Mouse (Mus musculus) MEL (cell line): ENCODE data around the gene Tnfrsf4. TPM values are rescaled to one million over a fixed set of nuclear protein-coding genes. Genes with fewer than 3 reads are reported as not detected.

Experiments
- DNase-seq: peaks from one replicate; pipeline ENCODE4 v3.0.0; 2011; ENCODE audit warnings: low read depth, low spot score
- H3K27ac ChIP-seq: 2 replicates; pipeline ENCODE4 v1.5.1; 2012; ENCODE audit warnings: low read depth, mild to moderate bottlenecking, control low read depth, low read length, moderate library complexity; ENCODE audit not compliant: control insufficient read depth
- H3K27me3 ChIP-seq, 2 experiments: fragments of 150-350 bp in 1 of 2; sonication (generic) in 1 of 2; 2 replicates each; pipeline ENCODE4 v1.6.1; 2012; ENCODE audit warnings: low read length in 2 of 2, mild to moderate bottlenecking in 2 of 2, improper control_type of control experiment in 1 of 2, moderate library complexity in 1 of 2; ENCODE audit not compliant: insufficient read depth in 2 of 2, control insufficient read depth in 1 of 2
- H3K36me3 ChIP-seq, 2 experiments: 2 replicates each; pipeline ENCODE4 v1.6.1; 2012 to 2014; ENCODE audit warnings: low read length in 2 of 2, improper control_type of control experiment in 1 of 2, inconsistent platforms in 1 of 2, mild to moderate bottlenecking in 1 of 2; ENCODE audit not compliant: insufficient read depth in 2 of 2, control insufficient read depth in 1 of 2
- H3K4me1 ChIP-seq, 2 experiments: fragments of 150-350 bp in 1 of 2; sonication (generic) in 1 of 2; 2 replicates each; pipeline ENCODE4 v1.6.1; 2012; ENCODE audit warnings: low read length in 2 of 2, improper control_type of control experiment in 1 of 2, mild to moderate bottlenecking in 1 of 2; ENCODE audit not compliant: insufficient read depth in 2 of 2, control insufficient read depth in 1 of 2
- H3K4me3 ChIP-seq, 2 experiments: fragments of 150-350 bp in 1 of 2; sonication (generic) in 1 of 2; 2 replicates each; pipeline ENCODE4 v1.5.1; 2012; ENCODE audit warnings: low read depth in 2 of 2, low read length in 2 of 2, mild to moderate bottlenecking in 2 of 2, moderate library complexity in 2 of 2, control low read depth in 1 of 2, improper control_type of control experiment in 1 of 2; ENCODE audit not compliant: control insufficient read depth in 1 of 2, insufficient read depth in 1 of 2
- H3K79me2 ChIP-seq: 2 replicates; pipeline ENCODE4 v1.6.1; 2012; ENCODE audit warnings: mild to moderate bottlenecking, low read length, moderate library complexity; ENCODE audit not compliant: control insufficient read depth, poor library complexity, insufficient read depth
- H3K9ac ChIP-seq: 2 replicates; pipeline ENCODE4 v1.6.1; 2012; ENCODE audit warnings: low read depth, mild to moderate bottlenecking, control low read depth, low read length, moderate library complexity; ENCODE audit not compliant: control insufficient read depth, poor library complexity, severe bottlenecking
- H3K9me3 ChIP-seq: fragments of 150-350 bp; sonication (generic); replicated peaks from 2 replicates; pipeline ENCODE4 v1.6.1; 2012; ENCODE audit warnings: mild to moderate bottlenecking, low read length, improper control_type of control experiment, moderate library complexity; ENCODE audit not compliant: insufficient read depth
- CHD1 ChIP-seq: IDR thresholded peaks from 2 replicates; pipeline ENCODE4 v1.6.1; 2012; ENCODE audit warnings: low read depth, mild to moderate bottlenecking, inconsistent platforms, low read length, improper control_type of control experiment
- CTCF ChIP-seq, 3 experiments: IDR thresholded peaks in 2 of 3; conservative IDR thresholded peaks in 1 of 3; 2 replicates each; pipeline ENCODE4 v1.5.1; 2011 to 2012; ENCODE audit warnings: low read length in 3 of 3, low read depth in 2 of 3, mild to moderate bottlenecking in 2 of 3, improper control_type of control experiment in 1 of 3, inconsistent platforms in 1 of 3, mixed read lengths in 1 of 3, moderate library complexity in 1 of 3; ENCODE audit not compliant: control insufficient read depth in 1 of 3, insufficient read depth in 1 of 3, poor library complexity in 1 of 3, severe bottlenecking in 1 of 3
- ELF1 ChIP-seq: IDR thresholded peaks from 2 replicates; pipeline ENCODE4 v1.6.1; 2014; ENCODE audit warnings: low read depth, mild to moderate bottlenecking, inconsistent platforms, low read length, improper control_type of control experiment, moderate library complexity
- HCFC1 ChIP-seq: IDR thresholded peaks from 2 replicates; pipeline ENCODE4 v1.6.1; 2012; ENCODE audit warnings: low read depth, mild to moderate bottlenecking, inconsistent platforms, low read length, improper control_type of control experiment, moderate library complexity
- KAT2A ChIP-seq: conservative IDR thresholded peaks from 2 replicates; pipeline ENCODE4 v1.6.1; 2012; ENCODE audit warnings: low read depth, low read length, improper control_type of control experiment, inconsistent platforms
- MAFK ChIP-seq: IDR thresholded peaks from 2 replicates; pipeline ENCODE4 v1.6.1; 2011; ENCODE audit warnings: low read depth, mild to moderate bottlenecking, low read length, improper control_type of control experiment, borderline replicate concordance
- MAX ChIP-seq: IDR thresholded peaks from 2 replicates; pipeline ENCODE4 v1.6.1; 2011; ENCODE audit warnings: low read length, improper control_type of control experiment
- MXI1 ChIP-seq: IDR thresholded peaks from 2 replicates; pipeline ENCODE4 v1.6.1; 2011; ENCODE audit warnings: mild to moderate bottlenecking, low read depth, low read length, improper control_type of control experiment
- MYB ChIP-seq: IDR thresholded peaks from 2 replicates; pipeline ENCODE4 v1.6.1; 2011; ENCODE audit warnings: mild to moderate bottlenecking, low read depth, low read length, improper control_type of control experiment
- MYC ChIP-seq: IDR thresholded peaks from 2 replicates; pipeline ENCODE4 v1.6.1; 2011; ENCODE audit warnings: low read depth, mild to moderate bottlenecking, low read length, improper control_type of control experiment, moderate library complexity
- NELFE ChIP-seq: IDR thresholded peaks from 2 replicates; pipeline ENCODE4 v1.6.1; 2011; ENCODE audit warnings: low read depth, low read length, improper control_type of control experiment
- NRF1 ChIP-seq: IDR thresholded peaks from 2 replicates; pipeline ENCODE4 v1.6.1; 2014; ENCODE audit warnings: low read depth, mild to moderate bottlenecking, inconsistent platforms, low read length, improper control_type of control experiment, moderate library complexity; ENCODE audit not compliant: poor library complexity, insufficient read depth, severe bottlenecking
- POLR2A ChIP-seq, 2 experiments: IDR thresholded peaks; 2 replicates each; pipeline ENCODE4 v1.6.1; 2011 to 2012; ENCODE audit warnings: low read length in 2 of 2, mild to moderate bottlenecking in 2 of 2, control low read depth in 1 of 2, improper control_type of control experiment in 1 of 2, low read depth in 1 of 2, moderate library complexity in 1 of 2; ENCODE audit not compliant: control insufficient read depth in 1 of 2, insufficient read depth in 1 of 2, poor library complexity in 1 of 2
- POLR2AphosphoS5 ChIP-seq: IDR thresholded peaks from 2 replicates; pipeline ENCODE4 v1.6.1; 2012; ENCODE audit warnings: low read depth, borderline replicate concordance, mild to moderate bottlenecking, inconsistent platforms, low read length, moderate library complexity, mixed read lengths
- SIN3A ChIP-seq: IDR thresholded peaks from 2 replicates; pipeline ENCODE4 v1.6.1; 2012; ENCODE audit warnings: low read length, improper control_type of control experiment, inconsistent platforms
- USF1 ChIP-seq: IDR thresholded peaks from 2 replicates; pipeline ENCODE4 v1.6.1; 2014; ENCODE audit warnings: low read depth, mild to moderate bottlenecking, inconsistent platforms, low read length, improper control_type of control experiment, moderate library complexity
- ZC3H11A ChIP-seq: IDR thresholded peaks from 2 replicates; pipeline ENCODE4 v1.6.1; 2012; ENCODE audit warnings: low read depth, mild to moderate bottlenecking, inconsistent platforms, low read length, improper control_type of control experiment
- ZMIZ1 ChIP-seq: IDR thresholded peaks from 2 replicates; pipeline ENCODE4 v1.6.1; 2012; ENCODE audit warnings: low read depth, mild to moderate bottlenecking, inconsistent platforms, low read length, improper control_type of control experiment, moderate library complexity
- ZNF384 ChIP-seq: IDR thresholded peaks from 2 replicates; pipeline ENCODE4 v1.6.1; 2012; ENCODE audit warnings: low read depth, mild to moderate bottlenecking, inconsistent platforms, low read length, improper control_type of control experiment
- polyA plus RNA-seq, 2 experiments: library from polyadenylated mRNA; stranded (reverse) in 1 of 2; unstranded in 1 of 2; fragments of >175 nt in 1 of 2; fragments of >200 nt in 1 of 2; gene quantifications; 2 replicates each; pipeline versions ENCODE4 v1.2.1 to v1.2.4; 2012; ENCODE audit warnings: low replicate concordance in 2 of 2, low read depth in 1 of 2; ENCODE audit not compliant: insufficient read length in 2 of 2, insufficient read depth in 1 of 2, missing spikeins in 1 of 2
- total RNA-seq: library from RNA; depleted of rRNA; stranded (reverse); fragments of 300-350 nt; gene quantifications from 2 replicates; pipeline ENCODE4 v1.2.3, GENCODE M21; 2012

Tnfrsf4 gene
- total and polyA plus RNA-seq, 3 experiments = 1.6 to 2.7 TPM; not detected in 1

DNA sequence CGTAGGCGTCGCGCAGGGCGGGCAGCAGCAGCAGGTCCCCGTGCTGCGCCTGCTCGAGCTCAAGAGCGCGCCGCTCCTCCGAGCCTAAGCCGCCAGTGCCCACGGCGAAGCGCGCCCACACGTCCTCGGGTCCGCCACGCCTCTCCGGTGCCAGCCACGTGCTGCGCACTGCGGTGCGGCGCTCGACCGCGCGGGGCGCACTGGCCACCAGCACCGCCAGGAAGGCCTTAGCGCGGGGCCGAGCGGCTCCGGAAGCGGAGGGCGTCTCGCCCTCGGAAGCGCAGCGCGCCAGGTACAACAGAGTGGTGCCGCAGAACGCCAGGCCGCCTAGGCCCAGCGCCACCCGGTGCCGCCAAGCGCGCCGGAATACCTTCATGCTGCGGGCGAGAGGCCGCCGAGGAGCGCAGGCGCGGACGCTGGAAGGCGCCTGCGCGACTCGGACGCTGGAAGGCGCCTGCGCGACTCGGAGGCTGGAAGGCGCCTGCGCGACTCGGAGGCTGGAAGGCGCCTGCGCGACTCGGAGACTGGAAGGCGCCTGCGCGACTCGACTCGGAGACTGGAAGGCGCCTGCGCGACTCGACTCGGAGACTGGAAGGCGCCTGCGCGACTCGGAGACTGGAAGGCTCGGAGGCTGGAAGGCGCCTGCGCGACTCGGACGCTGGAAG, 21.3 kb upstream of the Tnfrsf4 start, which contains the start of the genes B3galt6 and Sdf4:
B3galt6 (minus strand) TSS at position 409 of the 665 bp plus-strand sequence.
Sdf4 (plus strand) TSS at position 632 of the 665 bp plus-strand sequence.
- TF ChIP-seq CTCF (IDR thresholded peaks at IDR 0.05 in 2 of 3, conservative IDR thresholded peaks at IDR 0.05 in 1 of 3; ENCODE audit: control insufficient read depth in 1 of 3, insufficient read depth in 1 of 3, low read depth in 2 of 3, low read length in 3 of 3, poor library complexity in 1 of 3, severe bottlenecking in 1 of 3) (peak in 2 of 3 experiments; percentile 45 to 66; a peak in 5 of 6 replicates), NRF1 (peak; percentile 77), NELFE (peak; percentile 76), SIN3A (peak; percentile 59), ZNF384 (no peak), MAFK (no peak), MYC (peak; percentile 97), MXI1 (peak; percentile 98), POLR2A (IDR thresholded peaks at IDR 0.05; ENCODE audit: control insufficient read depth in 1 of 2, insufficient read depth in 1 of 2, low read depth in 1 of 2, low read length in 2 of 2, poor library complexity in 1 of 2) (peak; percentile 81 to 83), MYB (no peak), ZC3H11A (no peak), HCFC1 (peak; percentile 62; the same call in 1 of the 2 replicates), KAT2A (no peak), USF1 (peak; percentile 77), POLR2AphosphoS5 (0 out of 2 replicates have a peak, but pooled peaks have one; percentile 35), ELF1 (peak; percentile 12; the same call in 1 of the 2 replicates), MAX (peak; percentile 98), ZMIZ1 (peak; percentile 33; the same call in 1 of the 2 replicates), CHD1 (no peak)

More for the DNA sequence above, 21.3 kb upstream of the Tnfrsf4 start, which contains the start of the genes B3galt6 and Sdf4:
- H3K4me3 ChIP-seq = peak within 1 kb of the TSS; percentile 81 to 98
- H3K9me3 ChIP-seq = no peaks in the 10 kb centered on the region
- H3K27me3 ChIP-seq = no peaks in the 10 kb centered on the region
- H3K27ac ChIP-seq = peak within 1 kb of the TSS; percentile 97
- peaks cover 51% of the 10 kb centered on the region for H3K79me2 ChIP-seq
- H3K36me3 ChIP-seq = peaks cover 7 to 38% of the 10 kb centered on the region in 2 experiments
- peak; percentile 90 for DNase-seq
- peaks cover 7 to 39% of the 10 kb centered on the region in 2 experiments for H3K4me1 ChIP-seq
- H3K9ac ChIP-seq = peak within 1 kb of the TSS; percentile 99
